Mouse (Mus musculus) kidney, adult 18-20 months (tissue): ENCODE measurements at regions not wholly inside any gene's neighbourhood (a gene's known extent, or its start where the extent isn't known, plus 50 kb on each side); places are given as distances from the start of the nearest gene placed in this dataset.

Experiments used
- DNase-seq: peaks from one replicate; pipeline ENCODE4 v3.0.0; 2021

GRCm38 (mm10) chr19:15201262-15201661 lies 603.4 kb upstream of the Tle4 start:
- no peak for DNase-seq

DNA sequence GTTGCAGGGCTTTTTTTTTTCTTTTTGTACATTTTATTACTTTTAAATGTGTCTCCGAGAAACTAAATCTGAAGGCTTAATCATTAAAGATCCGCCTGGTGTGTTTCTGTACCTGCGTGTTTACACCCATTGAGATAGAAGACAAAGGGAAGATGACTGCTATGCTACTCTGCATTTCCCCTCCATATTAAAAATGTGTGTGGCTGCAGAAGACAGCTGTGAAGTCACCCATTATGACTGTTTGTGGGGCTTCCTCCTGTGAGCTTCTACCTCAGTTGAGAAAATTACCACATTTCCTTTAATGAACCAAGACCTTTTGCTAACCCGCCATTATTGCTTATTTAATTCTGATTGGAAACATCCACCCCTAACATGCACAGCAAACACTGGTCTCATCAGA lies 602.9 kb upstream of the Tle4 start:
- no peak for DNase-seq

- no peak for DNase-seq
Measured at GRCm38 (mm10) chr19:15200361-15200760, 602.5 kb upstream of the Tle4 start.

DNA sequence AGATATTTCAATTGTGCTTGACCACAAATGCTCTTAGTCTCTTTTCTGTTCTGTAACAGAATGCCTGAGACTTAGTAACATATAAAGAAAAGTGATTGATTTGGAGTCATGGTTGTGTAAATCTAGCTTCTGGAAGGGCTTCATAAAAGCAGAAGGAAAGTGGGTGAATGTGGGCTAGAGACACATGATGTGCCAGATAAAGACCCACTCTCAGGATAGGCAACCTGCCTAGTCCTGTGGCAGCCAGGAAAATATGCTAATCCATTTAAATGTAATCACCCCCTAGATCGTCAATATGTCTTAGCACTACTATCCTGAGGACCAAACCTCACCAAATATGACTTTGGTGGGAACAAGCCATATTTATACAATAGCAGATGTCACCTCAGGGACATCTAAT lies 601.8 kb upstream of the Tle4 start:
- no peak for DNase-seq

DNA sequence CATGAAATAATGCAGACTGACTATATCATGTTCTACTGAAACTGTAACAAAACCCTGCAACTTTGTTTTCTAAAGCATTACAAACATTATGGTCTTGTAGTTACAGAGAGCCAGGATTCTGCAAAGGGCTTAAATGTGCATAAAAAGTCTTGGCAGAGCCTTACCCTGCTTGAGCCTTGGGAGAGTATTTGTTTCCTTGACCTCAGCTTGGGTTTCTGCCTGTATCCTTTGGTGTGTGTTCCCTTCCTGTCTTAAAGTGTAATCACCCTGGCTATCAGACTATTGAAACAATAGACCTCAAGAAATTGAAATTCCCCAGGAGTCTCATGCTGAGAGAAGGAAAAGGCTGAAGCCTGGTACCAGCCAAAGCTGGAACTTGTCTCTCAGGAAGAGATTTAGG lies 577.4 kb upstream of the Tle4 start:
- DNase-seq, result no peak

- no peak for DNase-seq
Measured at GRCm38 (mm10) chr19:15173301-15173700, 575.5 kb upstream of the Tle4 start.

- no peak for DNase-seq
Measured at GRCm38 (mm10) chr19:15167184-15167583, 569.3 kb upstream of the Tle4 start.

GRCm38 (mm10) chr19:15160641-15161040 lies 562.8 kb upstream of the Tle4 start:
- no peak for DNase-seq

GRCm38 (mm10) chr19:15158653-15159052 lies 560.8 kb upstream of the Tle4 start:
- DNase-seq, result no peak

DNA sequence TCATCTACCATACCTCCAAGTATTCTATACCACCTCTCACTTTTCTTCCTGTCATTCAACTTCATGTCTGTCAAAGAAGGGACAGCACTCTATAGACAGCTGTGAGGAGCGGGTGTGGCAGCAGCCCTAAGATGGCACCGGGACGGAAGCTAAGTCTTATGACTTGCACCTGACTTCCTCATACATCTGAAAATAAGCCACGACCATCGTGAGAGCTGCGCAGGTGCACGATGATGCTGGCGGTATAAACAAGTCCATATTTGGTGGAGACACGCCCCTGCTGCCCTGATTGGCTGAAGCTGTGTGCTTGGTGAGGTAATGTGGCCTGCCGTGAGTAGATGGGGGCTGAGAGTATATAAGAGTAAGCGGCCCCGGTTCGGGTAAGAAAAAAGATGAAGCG lies 560.3 kb upstream of the Tle4 start:
- DNase-seq, result no peak

DNA sequence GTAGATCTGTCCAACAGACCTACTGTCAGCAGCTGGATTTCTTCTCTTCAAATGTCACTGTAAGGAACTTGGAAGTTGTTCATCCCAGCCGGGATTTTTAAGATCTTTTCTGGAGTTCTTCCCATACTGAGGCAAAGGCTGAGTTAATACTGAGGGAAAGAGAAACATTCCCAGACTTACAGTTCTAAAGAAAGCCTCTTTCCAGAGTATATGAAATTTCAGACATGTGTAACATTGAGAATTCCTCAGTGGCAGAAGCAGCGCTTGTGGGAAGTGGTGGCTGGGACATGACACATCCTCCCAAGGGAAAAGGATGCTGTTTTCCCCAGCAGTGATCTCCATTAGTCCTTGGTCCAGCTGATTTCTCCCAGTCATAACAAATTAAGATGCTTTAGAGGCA lies 556.8 kb upstream of the Tle4 start:
- DNase-seq, result no peak

- DNase-seq, result no peak
Measured at GRCm38 (mm10) chr19:15146325-15146724, 548.5 kb upstream of the Tle4 start.

- no peak for DNase-seq
Measured at GRCm38 (mm10) chr19:15127122-15127521, 529.3 kb upstream of the Tle4 start.

DNA sequence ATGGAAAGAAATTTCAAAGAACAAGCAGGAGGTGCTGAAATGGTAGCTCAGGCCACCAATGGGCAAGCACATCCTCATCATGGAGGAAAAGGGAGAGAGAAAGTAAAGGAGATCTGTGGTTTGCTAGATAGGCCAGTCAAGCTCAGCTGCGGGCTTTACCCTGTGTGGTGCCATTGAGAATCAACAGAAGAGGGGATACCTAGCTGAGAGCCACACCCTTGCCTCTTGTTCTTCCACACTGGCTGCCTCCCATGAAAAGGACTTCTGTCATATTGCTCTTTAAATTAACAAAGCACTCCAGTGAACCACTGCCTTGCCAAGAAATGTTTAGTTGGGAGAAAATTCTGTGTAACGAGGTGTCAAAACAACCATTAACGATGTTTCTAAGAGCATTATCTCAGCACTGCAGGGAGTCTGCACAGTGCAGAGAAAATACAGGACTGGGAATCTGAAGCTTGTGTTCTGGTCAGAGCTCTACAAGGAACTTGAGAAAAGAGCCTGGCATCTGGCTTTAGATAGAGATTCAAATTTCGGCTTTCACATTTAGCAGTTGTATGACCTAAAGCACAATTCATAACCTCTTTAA lies 510.7 kb upstream of the Tle4 start:
- DNase-seq, result no peak

DNA sequence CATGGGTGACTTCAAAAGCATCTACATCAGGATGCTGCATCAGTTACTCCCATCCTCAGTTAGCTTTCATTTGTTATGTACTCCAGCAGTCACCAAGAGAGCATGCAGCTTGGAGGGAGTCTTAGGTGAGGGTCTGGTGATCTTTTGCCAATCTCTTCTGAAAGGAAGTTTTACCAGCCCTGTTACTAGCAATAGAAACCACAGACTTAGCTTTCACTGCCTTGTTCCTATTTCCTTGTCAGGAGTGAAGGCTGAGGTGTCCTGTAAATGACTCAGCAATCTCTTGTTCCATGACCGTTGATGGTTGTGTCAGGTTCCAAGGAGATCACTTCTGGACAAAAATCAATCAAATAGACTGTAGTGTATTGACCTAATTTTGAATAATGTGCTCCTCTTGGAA lies 497.2 kb upstream of the Tle4 start:
- no peak for DNase-seq

GRCm38 (mm10) chr19:15093534-15093933 lies 495.7 kb upstream of the Tle4 start:
- no peak for DNase-seq

GRCm38 (mm10) chr19:15080638-15081037 lies 482.8 kb upstream of the Tle4 start:
- DNase-seq, result no peak

GRCm38 (mm10) chr19:15057801-15058200 lies 459.9 kb upstream of the Tle4 start:
- no peak for DNase-seq

GRCm38 (mm10) chr19:15053582-15054141 lies 455.8 kb upstream of the Tle4 start:
- no peak for DNase-seq

DNA sequence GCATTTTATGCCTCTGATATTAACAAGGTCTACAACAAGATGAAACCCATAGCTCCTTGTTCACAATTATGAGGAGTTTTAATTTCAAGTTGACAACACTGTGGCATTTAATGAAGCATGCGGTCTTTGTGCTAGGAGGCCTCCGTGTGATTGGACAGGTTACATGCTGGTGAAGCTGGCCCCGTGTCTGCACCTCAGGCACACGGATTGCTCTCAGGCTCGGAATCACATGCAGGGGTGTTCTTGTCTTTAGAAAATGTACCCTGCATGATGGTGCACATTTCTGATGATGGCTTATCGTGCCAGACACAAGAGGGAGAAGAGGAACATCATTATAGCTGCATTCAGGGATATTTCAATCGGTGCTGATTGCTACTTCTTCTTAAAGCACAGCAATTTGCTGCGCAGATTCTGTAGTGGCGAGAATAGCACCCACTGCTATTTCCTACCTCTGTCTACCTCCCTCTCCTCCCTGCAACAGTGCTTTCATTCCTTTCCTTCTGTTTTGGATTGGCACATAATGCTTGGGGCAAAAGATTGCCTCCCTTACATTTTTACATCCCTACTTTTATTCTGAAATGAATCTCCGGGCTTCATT lies 454.9 kb upstream of the Tle4 start:
- no peak for DNase-seq

DNA sequence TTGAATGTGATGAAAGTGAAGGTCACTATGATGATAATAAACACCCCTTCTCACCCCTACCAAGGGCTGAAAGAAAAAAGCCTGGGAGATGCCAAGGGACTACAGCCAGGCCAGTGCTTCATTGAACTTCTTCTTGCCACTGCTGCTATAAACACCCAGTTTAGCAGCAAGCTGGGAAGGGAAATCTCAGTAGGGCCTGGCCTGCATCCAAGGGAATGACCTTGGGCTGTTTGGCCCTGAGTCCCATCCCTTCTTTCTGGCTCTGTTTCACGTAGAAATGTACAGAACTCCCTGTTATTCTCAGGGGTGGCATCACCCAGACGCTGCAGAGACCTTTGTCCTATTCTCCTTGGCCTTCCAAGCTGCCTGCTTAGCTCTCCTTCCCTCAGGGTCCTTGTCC lies 450.0 kb upstream of the Tle4 start:
- DNase-seq, result no peak

- no peak for DNase-seq
Measured at GRCm38 (mm10) chr19:15047306-15047868, 449.5 kb upstream of the Tle4 start.

GRCm38 (mm10) chr19:15035554-15035953 lies 437.7 kb upstream of the Tle4 start:
- DNase-seq, result peak; percentile 66

GRCm38 (mm10) chr19:15033921-15034320 lies 436.1 kb upstream of the Tle4 start:
- no peak for DNase-seq

GRCm38 (mm10) chr19:15033396-15033795 lies 435.5 kb upstream of the Tle4 start:
- no peak for DNase-seq
